Mouse (Mus musculus) thymus, adult 2 months (tissue): ENCODE results near the gene Hydin.

ENCODE experiments used
- CTCF ChIP-seq: fragments of 200-500 bp; IDR thresholded peaks from 2 replicates; pipeline ENCODE4 v1.5.1; 2012; ENCODE audit warnings: mild to moderate bottlenecking, control low read depth, low read length, moderate library complexity, borderline replicate concordance; ENCODE audit not compliant: control insufficient read depth, poor library complexity, insufficient read depth; ENCODE audit errors: extremely low read depth
- POLR2A ChIP-seq: fragments of 200-500 bp; IDR thresholded peaks from 2 replicates; pipeline ENCODE4 v1.6.1; 2012; ENCODE audit warnings: mild to moderate bottlenecking, low read length, control low read depth, moderate library complexity; ENCODE audit not compliant: control insufficient read depth, poor library complexity, insufficient read depth; ENCODE audit errors: extremely low read depth

DNA sequence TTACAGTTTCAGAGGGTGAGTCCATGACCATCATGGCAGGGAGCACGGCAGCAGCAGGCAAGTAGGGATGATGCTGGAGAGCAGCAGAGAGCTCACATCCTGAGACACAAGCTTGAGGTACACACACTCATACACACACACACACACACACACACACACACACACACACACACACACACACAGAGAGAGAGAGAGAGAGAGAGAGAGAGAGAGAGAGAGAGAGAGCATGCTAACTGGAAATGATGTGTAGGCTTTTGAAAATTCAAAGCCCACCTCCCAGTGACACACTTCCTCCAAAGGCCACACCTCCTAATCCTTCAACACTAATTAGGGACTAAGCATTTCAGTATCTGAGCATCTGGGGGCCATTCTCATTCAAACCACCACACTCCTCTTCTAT, 80.1 kb downstream of the Hydin start:
- TF ChIP-seq CTCF, result no peak
- no peak for TF ChIP-seq POLR2A
